Mouse (Mus musculus) liver, postnatal 0 days (tissue): ENCODE measurements at regions not wholly inside any gene's neighbourhood (a gene's known extent, or its start where the extent isn't known, plus 50 kb on each side); places are given as distances from the start of the nearest gene placed in this dataset.

Source experiments
- CTCF ChIP-seq: sonication (generic); IDR thresholded peaks from 2 replicates; pipeline ENCODE4 v1.5.1; 2016; ENCODE audit warnings: antibody characterized with exemption, low read depth
- EP300 ChIP-seq: IDR thresholded peaks from 2 replicates; pipeline ENCODE4 v1.6.1; 2016; ENCODE audit warnings: antibody characterized with exemption, low read depth, mild to moderate bottlenecking

- TF ChIP-seq CTCF (peak; percentile 97), EP300 (no peak)
Observed at GRCm38 (mm10) chr6:31075572-31076477, 116.9 kb upstream of the Klf14 start.
